Mouse (Mus musculus): Measurements from ENCODE around the gene Ramp2.
A peak's percentile ranks its signal among the peaks of the same experiment; 100 is the strongest.

Gene Ramp2

GRCm38 (mm10) chr11:101245855-101246701 is at the start of gene Ramp2:
Gene Ramp2 (plus strand): TSS chr11:101246028.
- DNase-seq (ENCODE audit: low spot score) = peak; percentile 59

GRCm38 (mm10) chr11:101196175-101196574 is 49.7 kb upstream of the Ramp2 start:
- DNase-seq (ENCODE audit: low spot score) = no peak

- no peak for DNase-seq (ENCODE audit: low spot score)
Measured at GRCm38 (mm10) chr11:101199555-101199954, 46.3 kb upstream of the Ramp2 start.

- peak; percentile 73 for DNase-seq (ENCODE audit: low spot score)
Measured at GRCm38 (mm10) chr11:101200986-101201385, 44.8 kb upstream of the Ramp2 start.

GRCm38 (mm10) chr11:101211970-101212369 is 33.9 kb upstream of the Ramp2 start:
- DNase-seq (ENCODE audit: low spot score) = peak; percentile 86

- no peak for DNase-seq (ENCODE audit: low spot score)
Measured at GRCm38 (mm10) chr11:101216936-101217335, 28.9 kb upstream of the Ramp2 start.

GRCm38 (mm10) chr11:101218436-101219055 is 27.3 kb upstream of the Ramp2 start:
- no peak for DNase-seq (ENCODE audit: low spot score)

- DNase-seq (ENCODE audit: low spot score) = no peak
Measured at GRCm38 (mm10) chr11:101220853-101221252, 25.0 kb upstream of the Ramp2 start.

- no peak for DNase-seq (ENCODE audit: low spot score)
Measured at GRCm38 (mm10) chr11:101221306-101221986, 24.4 kb upstream of the Ramp2 start.

- no peak for DNase-seq (ENCODE audit: low spot score)
Measured at GRCm38 (mm10) chr11:101224337-101224736, 21.5 kb upstream of the Ramp2 start.

- DNase-seq (ENCODE audit: low spot score) = peak; percentile 39
Measured at GRCm38 (mm10) chr11:101225331-101226064, 20.3 kb upstream of the Ramp2 start.

- peak; percentile 81 for DNase-seq (ENCODE audit: low spot score)
Measured at GRCm38 (mm10) chr11:101226065-101226701, 19.6 kb upstream of the Ramp2 start, which contains the start of gene Ezh1. Gene Ezh1 (minus strand): TSS chr11:101226463.

GRCm38 (mm10) chr11:101229361-101229900 is 16.4 kb upstream of the Ramp2 start:
- no peak for DNase-seq (ENCODE audit: low spot score)

GRCm38 (mm10) chr11:101230061-101230511 is 15.7 kb upstream of the Ramp2 start:
- peak; percentile 55 for DNase-seq (ENCODE audit: low spot score)

GRCm38 (mm10) chr11:101230526-101230925 is 15.3 kb upstream of the Ramp2 start:
- DNase-seq (ENCODE audit: low spot score) = peak; percentile 35

- DNase-seq (ENCODE audit: low spot score) = peak; percentile 55
Measured at GRCm38 (mm10) chr11:101230991-101231871, 14.6 kb upstream of the Ramp2 start.

GRCm38 (mm10) chr11:101232010-101232839 is 13.6 kb upstream of the Ramp2 start:
- DNase-seq (ENCODE audit: low spot score) = peak; percentile 56

- no peak for DNase-seq (ENCODE audit: low spot score)
Measured at GRCm38 (mm10) chr11:101233240-101233639, 12.6 kb upstream of the Ramp2 start.

GRCm38 (mm10) chr11:101234124-101234523 is 11.7 kb upstream of the Ramp2 start:
- DNase-seq (ENCODE audit: low spot score) = no peak

Data from MN1 (cell line).